Mouse (Mus musculus) gastrocnemius, postnatal 4 days (tissue): ENCODE results near the gene Agap2. TPM values are rescaled to one million over a fixed set of nuclear protein-coding genes. Genes with fewer than 3 reads are reported as not detected.

ENCODE experiments used
- DNase-seq, 2 experiments: peaks; one replicate each; pipeline ENCODE4 v3.0.0; 2021 to 2022; ENCODE audit warnings: low spot score in 2 of 2, mixed read lengths in 2 of 2
- total RNA-seq, 2 experiments: library from RNA; stranded (reverse); gene quantifications; 2 replicates each; pipeline ENCODE4 v1.2.3; 2021

Agap2 gene
- total RNA-seq, 2 experiments from 2014 or later: 1.7 to 2.6 TPM

GRCm38 (mm10) chr10:127099868-127100267 lies 24.8 kb downstream of the Agap2 start:
- no peak for DNase-seq

GRCm38 (mm10) chr10:127100414-127100813 lies 25.3 kb downstream of the Agap2 start:
- DNase-seq: no peak

GRCm38 (mm10) chr10:127101151-127101550 lies 26.1 kb downstream of the Agap2 start:
- no peak for DNase-seq

GRCm38 (mm10) chr10:127103631-127104030 lies 28.5 kb downstream of the Agap2 start:
- no peak for DNase-seq

- no peak for DNase-seq
Observed at GRCm38 (mm10) chr10:127107563-127108261, 32.6 kb downstream of the Agap2 start.

- DNase-seq: no peak
Observed at GRCm38 (mm10) chr10:127108262-127108583, 33.1 kb downstream of the Agap2 start.

GRCm38 (mm10) chr10:127111001-127111887 lies 36.2 kb downstream of the Agap2 start:
- no peak for DNase-seq

- no peak for DNase-seq
Observed at GRCm38 (mm10) chr10:127114408-127114807, 39.3 kb downstream of the Agap2 start.

- no peak for DNase-seq
Observed at GRCm38 (mm10) chr10:127115068-127115467, 40.0 kb downstream of the Agap2 start.

GRCm38 (mm10) chr10:127118470-127118869 lies 43.4 kb downstream of the Agap2 start:
- no peak for DNase-seq

- no peak for DNase-seq
Observed at GRCm38 (mm10) chr10:127119229-127119628, 44.1 kb downstream of the Agap2 start.

- DNase-seq: no peak
Observed at GRCm38 (mm10) chr10:127120301-127121065, 45.4 kb downstream of the Agap2 start.

GRCm38 (mm10) chr10:127121066-127121477 lies 46.0 kb downstream of the Agap2 start, which contains the start of gene Os9:
Gene Os9 (minus strand): TSS chr10:127121131.
- peak; percentile 90 to 96 for DNase-seq

GRCm38 (mm10) chr10:127122018-127122417 lies 46.9 kb downstream of the Agap2 start:
- no peak for DNase-seq

GRCm38 (mm10) chr10:127122784-127123435 lies 47.8 kb downstream of the Agap2 start:
- DNase-seq: no peak

GRCm38 (mm10) chr10:127123436-127123805 lies 48.3 kb downstream of the Agap2 start:
- peak in 1 of 2 experiments; percentile 48 for DNase-seq

GRCm38 (mm10) chr10:127125210-127126001 lies 50.3 kb downstream of the Agap2 start:
- DNase-seq: no peak

GRCm38 (mm10) chr10:127126579-127126978 lies 51.5 kb downstream of the Agap2 start:
- no peak for DNase-seq

- no peak for DNase-seq
Observed at GRCm38 (mm10) chr10:127127711-127128279, 52.7 kb downstream of the Agap2 start.

- no peak for DNase-seq
Observed at GRCm38 (mm10) chr10:127129431-127129830, 54.3 kb downstream of the Agap2 start.
